ENCODE assay signal across 8 mouse cellular contexts in the genomic region with DNA sequence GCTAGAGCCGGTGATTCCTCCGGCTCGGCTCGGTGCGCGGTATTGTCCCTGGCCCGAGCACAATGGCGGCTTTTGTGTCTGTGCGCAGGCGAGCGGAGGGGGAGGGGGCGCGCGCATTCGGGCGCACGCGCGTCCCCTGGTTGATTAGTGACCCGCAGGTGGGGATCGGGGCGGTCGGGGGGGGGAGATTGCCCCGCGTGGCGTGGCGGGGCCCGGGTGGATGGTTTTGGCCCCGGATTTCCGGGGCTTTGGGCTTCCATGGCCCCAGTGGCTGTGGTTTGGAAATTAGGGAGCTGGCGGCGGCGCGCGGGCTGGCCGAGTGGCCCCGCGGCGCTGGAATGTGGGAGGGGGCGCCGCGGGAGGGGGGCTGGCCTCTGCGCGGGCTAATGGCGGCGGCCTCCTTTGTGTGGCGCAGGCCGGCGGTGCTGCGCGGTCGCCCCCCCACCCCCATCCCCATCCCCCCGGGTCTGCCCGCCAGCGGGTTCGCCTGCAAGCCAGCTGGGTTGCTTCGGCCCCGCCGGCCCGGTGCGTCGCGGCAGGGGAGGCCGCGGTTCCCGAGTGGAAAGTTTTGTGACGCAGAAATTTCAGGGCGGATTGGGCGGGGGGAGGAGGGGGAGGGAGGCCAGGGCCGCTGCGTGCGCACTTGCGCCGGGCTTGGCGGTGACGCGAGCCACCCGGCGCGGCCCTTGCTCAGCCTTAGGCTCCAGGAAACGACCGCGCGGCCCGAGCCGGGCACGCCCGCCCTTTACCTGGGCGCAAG. TPM values are rescaled to one million over a fixed set of nuclear protein-coding genes. Genes with fewer than 3 reads are reported as not detected.
DNase-seq lines count a peak whose midpoint lies in the region; ATAC-seq and TF ChIP-seq lines count a peak whose summit lies in the region.

No protein-coding gene starts in this region.

- peaks cover 23% of the 10 kb centered on the region for H3K4me1 ChIP-seq in E14TG2a.4 (replicated peaks; ENCODE audit: low read depth, low read length)
- H3K4me1 ChIP-seq in forebrain, embryonic 13.5 days: peaks cover 19% of the 10 kb centered on the region
- H3K4me1 ChIP-seq in neural tube, embryonic 14.5 days (ENCODE audit: control insufficient read depth, insufficient read depth, low read length): peaks cover 9% of the 10 kb centered on the region; the same call in 1 of the 2 replicates

- peak; percentile 72 to 81 for DNase-seq in heart, postnatal 14 days
- peak; percentile 26 to 66 for DNase-seq in layer of hippocampus, adult 18-20 months (ENCODE audit: low spot score in 2 of 2)
- DNase-seq in lung, adult 18-20 months: peak; percentile 49 to 77
- DNase-seq in testis, postnatal 10 days (ENCODE audit: low spot score): peak; percentile 72

- 0% methylated on average over 43 of the region's 89 CpGs for WGBS in forebrain, embryonic 13.5 days
- WGBS in neural tube, embryonic 14.5 days: under 1% methylated on average over 65 of the region's 89 CpGs

- ATAC-seq in cerebellum, adult (ENCODE audit: insufficient number of reproducible peaks, low FRiP score, low TSS enrichment): peak; percentile 49; the same call in 1 of the 2 replicates
- ATAC-seq in forebrain, embryonic 13.5 days: peak; percentile 79
- peak; percentile 77 for ATAC-seq in neural tube, embryonic 14.5 days (ENCODE audit: low read depth)

- H3K27me3 ChIP-seq in E14TG2a.4 (ENCODE audit: insufficient read depth, low read length): no peaks in the 10 kb centered on the region
- no peaks in the 10 kb centered on the region for H3K27me3 ChIP-seq in forebrain, embryonic 13.5 days
- H3K27me3 ChIP-seq in neural tube, embryonic 14.5 days (ENCODE audit: control insufficient read depth, insufficient read depth, low read length): no peaks in the 10 kb centered on the region

- H3K27ac ChIP-seq in forebrain, embryonic 13.5 days: peak overlapping the region; percentile 98
- peak overlapping the region; percentile 99 for H3K27ac ChIP-seq in neural tube, embryonic 14.5 days (ENCODE audit: low read depth, low read length)

- TF ChIP-seq CTCF in E14TG2a.4 (conservative IDR thresholded peaks at IDR 0.05; ENCODE audit: low read length): no peak

- no peaks in the 10 kb centered on the region for H3K9me3 ChIP-seq in E14TG2a.4 (ENCODE audit: low read length)
- H3K9me3 ChIP-seq in forebrain, embryonic 13.5 days (replicated peaks): no peaks in the 10 kb centered on the region
- no peaks in the 10 kb centered on the region for H3K9me3 ChIP-seq in neural tube, embryonic 14.5 days (ENCODE audit: control insufficient read depth, low read length)

- H3K4me2 ChIP-seq in forebrain, embryonic 13.5 days: peak overlapping the region; percentile 81
- H3K4me2 ChIP-seq in neural tube, embryonic 14.5 days (ENCODE audit: low read depth, low read length): peak overlapping the region; percentile 73

- peak overlapping the region; percentile 98 for H3K9ac ChIP-seq in forebrain, embryonic 13.5 days
- peak overlapping the region; percentile 100 for H3K9ac ChIP-seq in neural tube, embryonic 14.5 days (replicated peaks; ENCODE audit: low read depth, low read length)

- peak overlapping the region; percentile 90 for H3K4me3 ChIP-seq in E14TG2a.4 (replicated peaks; ENCODE audit: low read length)
- H3K4me3 ChIP-seq in forebrain, embryonic 13.5 days: peak overlapping the region; percentile 83
- peak overlapping the region; percentile 92 for H3K4me3 ChIP-seq in neural tube, embryonic 14.5 days (ENCODE audit: low read depth, low read length)

- intact Hi-C loops in heart, postnatal 14 days (cut with DNase I): loop anchor here (1.0 to 5.0 kb wide), 4 partner anchors 39 to 376 kb away; no protein-coding TSS in a partner anchor

- peaks cover 39% of the 10 kb centered on the region for H3K36me3 ChIP-seq in E14TG2a.4 (ENCODE audit: insufficient read depth, low read length)
- H3K36me3 ChIP-seq in forebrain, embryonic 13.5 days (ENCODE audit: poor library complexity, severe bottlenecking): peaks cover 19% of the 10 kb centered on the region
- peaks cover 13% of the 10 kb centered on the region; the same call in 1 of the 2 replicates for H3K36me3 ChIP-seq in neural tube, embryonic 14.5 days (ENCODE audit: control insufficient read depth, insufficient read depth, low read length)

RNA-seq across cellular contexts. Expression of gene Ddx3x, which starts 0.7 kb away (rescaled TPM):
- polyA plus RNA-seq in forebrain, embryonic 13.5 days (2015; fragmentation: Nextera tagmentation; extraction: Ambion mirVana): 138 and 155 TPM in 2 replicates
- 100 to 1,000 TPM; 131 to 194 TPM for total RNA-seq in heart, postnatal 14 days (2021)
- total RNA-seq in layer of hippocampus, adult 18-20 months (2021): 100 to 1,000 TPM; 144 to 220 TPM
- 132 and 134 TPM in 2 replicates for polyA plus RNA-seq in neural tube, embryonic 14.5 days (2014; fragmentation: Nextera tagmentation; extraction: Ambion mirVana)

Comparison
In these comparisons a context has a peak if more than half of its experiments do, and no peak if none do; other contexts are left out.
1. Peak in every context shown above with its lines: DNase-seq, ATAC-seq, H3K4me3 ChIP-seq and H3K27ac ChIP-seq.